Mouse (Mus musculus): ENCODE data around the gene Mageb4.
"Not testable (repeated sequence)": the region's sequence is repeated elsewhere in the genome, so short reads cannot be mapped to it uniquely, and the experiment has no call there.

Gene Mageb4

GRCm38 (mm10) chrX:86304993-86305392, at the start of gene Mageb4:
Gene Mageb4, minus strand, starts transcription at chrX:86305093.
- not testable (repeated sequence) for DNase-seq (ENCODE audit: low read depth, low spot score); H3K36me3 ChIP-seq (ENCODE audit: control insufficient read depth, insufficient read depth, low read length, poor library complexity, severe bottlenecking); H3K27me3 ChIP-seq (ENCODE audit: control insufficient read depth, insufficient read depth, low read length, poor library complexity, severe bottlenecking)

GRCm38 (mm10) chrX:86284597-86284996, 20.3 kb downstream of the Mageb4 start:
- not testable (repeated sequence) for DNase-seq (ENCODE audit: low read depth, low spot score); H3K27me3 ChIP-seq (ENCODE audit: control insufficient read depth, insufficient read depth, low read length, poor library complexity, severe bottlenecking); H3K36me3 ChIP-seq (ENCODE audit: control insufficient read depth, insufficient read depth, low read length, poor library complexity, severe bottlenecking)

DNA sequence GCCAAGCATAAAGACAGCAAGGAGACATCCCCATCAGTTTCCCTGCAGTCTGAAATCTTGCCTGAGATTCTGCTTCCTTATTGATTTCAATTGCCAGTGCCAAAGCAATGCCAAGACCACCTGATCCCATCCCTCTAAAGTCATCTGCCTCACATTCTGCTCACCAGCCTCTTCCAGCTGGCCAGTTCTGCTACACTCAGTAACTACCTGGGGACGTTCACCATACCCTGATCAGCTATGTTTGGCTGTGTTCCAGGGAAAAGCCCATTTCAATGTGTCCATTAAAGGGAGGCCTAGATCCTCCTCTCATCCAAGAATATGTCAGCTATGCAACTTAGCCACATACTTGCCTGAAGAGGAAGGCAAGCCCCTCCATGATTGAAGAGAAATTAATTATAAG, 58.9 kb downstream of the Mageb4 start:
- H3K27me3 ChIP-seq (ENCODE audit: control insufficient read depth, insufficient read depth, low read length, poor library complexity, severe bottlenecking); H3K36me3 ChIP-seq (ENCODE audit: control insufficient read depth, insufficient read depth, low read length, poor library complexity, severe bottlenecking); DNase-seq (ENCODE audit: low read depth, low spot score): not testable (repeated sequence)

- no peak for DNase-seq (ENCODE audit: low read depth, low spot score)
- Histone ChIP-seq H3K27me3 (ENCODE audit: control insufficient read depth, insufficient read depth, low read length, poor library complexity, severe bottlenecking) (no peaks in the 10 kb centered on the region), H3K36me3 (ENCODE audit: control insufficient read depth, insufficient read depth, low read length, poor library complexity, severe bottlenecking) (no peaks in the 10 kb centered on the region)
Measured at GRCm38 (mm10) chrX:86237246-86237645, 67.6 kb downstream of the Mageb4 start.

Measured in splenic B cell, adult 2 months (primary cell).